Mouse (Mus musculus) neural tube, embryonic 13.5 days (tissue): ENCODE data around the gene Akap8. TPM values are rescaled to one million over a fixed set of nuclear protein-coding genes. Genes with fewer than 3 reads are reported as not detected.

Source experiments
- polyA plus RNA-seq: library from polyadenylated mRNA; unstranded; fragments of >200 nt; fragmentation: Nextera tagmentation; extraction: Ambion mirVana; gene quantifications from 2 replicates; pipeline ENCODE4 v1.2.1, GENCODE M21; 2015

Akap8 gene
- polyA plus RNA-seq, 1 experiment from 2014 or later, result 95.9 TPM

Other genes with a start within 250 kb of the Akap8 start
- 7.6 and 9.0 TPM in 2 replicates for gene Notch3, start 154.4 kb downstream of the Akap8 start, polyA plus RNA-seq
- gene Ephx3, start 131.7 kb downstream of the Akap8 start, polyA plus RNA-seq, result 0.20 TPM in 1 of 2 replicates, not detected in the other
- gene Brd4, start 36.5 kb downstream of the Akap8 start, polyA plus RNA-seq, result 87.7 and 101 TPM in 2 replicates
- gene Akap8l, start 29.4 kb upstream of the Akap8 start, polyA plus RNA-seq, result 153 and 154 TPM in 2 replicates
- gene Wiz, start 68.2 kb upstream of the Akap8 start, polyA plus RNA-seq, result 33.2 and 39.8 TPM in 2 replicates
- 0.54 and 0.71 TPM in 2 replicates for gene Rasal3, start 82.3 kb upstream of the Akap8 start, polyA plus RNA-seq
- gene Pglyrp2, start 102.9 kb upstream of the Akap8 start, polyA plus RNA-seq, result not detected in 2 replicates
- 0.45 and 0.55 TPM in 2 replicates for gene Cyp4f39, start 131.5 kb upstream of the Akap8 start, polyA plus RNA-seq
- gene Cyp4f17, start 184.8 kb upstream of the Akap8 start, polyA plus RNA-seq, result 11.5 and 12.1 TPM in 2 replicates
- gene Cyp4f16, start 215.3 kb upstream of the Akap8 start, polyA plus RNA-seq, result 25.2 and 28.4 TPM in 2 replicates